Mouse (Mus musculus): ENCODE measurements around the gene Lrrc39.

GRCm38 (mm10) chr3:116594076-116594727 is 31.4 kb downstream of the Lrrc39 start:
- TF ChIP-seq POLR2A (IDR thresholded peaks at IDR 0.05; ENCODE audit: low read depth, low read length) (no peak), CTCF (IDR thresholded peaks at IDR 0.05; ENCODE audit: extremely low read depth, insufficient read length, insufficient replicate concordance, low read depth, low read length) (peak; percentile 25; the same call in 1 of the 2 replicates)
